Mouse (Mus musculus) liver, embryonic 14.5 days (tissue): ENCODE data around the gene Pfdn5.

Experiments
- CTCF ChIP-seq: IDR thresholded peaks from 2 replicates; pipeline ENCODE4 v1.5.1; 2016; ENCODE audit warnings: antibody characterized with exemption, low read depth, control low read depth
- EP300 ChIP-seq: IDR thresholded peaks from 2 replicates; pipeline ENCODE4 v1.6.1; 2016; ENCODE audit warnings: antibody characterized with exemption, low read depth

DNA sequence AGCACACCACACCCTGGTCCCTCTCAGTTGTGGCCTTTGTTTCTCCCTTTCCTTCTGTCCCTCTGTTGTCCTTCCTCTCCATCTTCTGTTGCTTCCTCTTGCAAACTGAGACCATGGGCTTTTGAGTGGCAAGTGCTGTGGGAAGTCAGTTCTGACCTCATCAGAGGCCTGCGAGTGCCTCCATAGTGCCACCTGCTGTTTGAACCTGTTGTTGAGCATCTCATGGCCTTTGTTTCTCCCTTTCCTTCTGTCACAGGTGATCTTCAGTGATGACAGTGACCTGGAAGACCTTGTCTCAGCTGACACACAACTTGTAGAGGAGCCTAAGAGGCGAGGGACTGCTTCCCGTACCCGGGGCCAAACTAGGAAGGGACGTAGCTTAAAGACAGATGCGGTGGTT, 9.7 kb upstream of the Pfdn5 start:
- peak; percentile 80 for TF ChIP-seq CTCF
- no peak for TF ChIP-seq EP300
